Mouse (Mus musculus): ENCODE measurements at regions not wholly inside any gene's neighbourhood (a gene's known extent, or its start where the extent isn't known, plus 50 kb on each side); places are given as distances from the start of the nearest gene placed in this dataset.
A peak's percentile ranks its signal among the peaks of the same experiment; 100 is the strongest.

- H3K27ac ChIP-seq (ENCODE audit: low read depth, low read length) = no peak overlapping the region
- H3K36me3 ChIP-seq (ENCODE audit: control insufficient read depth, insufficient read depth, low read length) = no peaks in the 10 kb centered on the region
- peak; percentile 61; the same call in 1 of the 2 replicates for ATAC-seq (ENCODE audit: low FRiP score)
- 48% methylated on average over 11 of the region's 11 CpGs for WGBS
- peaks cover 18% of the 10 kb centered on the region for H3K4me1 ChIP-seq (ENCODE audit: control insufficient read depth, insufficient read depth, low read length)
- H3K27me3 ChIP-seq (ENCODE audit: control insufficient read depth, insufficient read depth, low read length) = no peaks in the 10 kb centered on the region
- no peak overlapping the region for H3K4me3 ChIP-seq (ENCODE audit: low read depth, low read length)
- H3K9me3 ChIP-seq (ENCODE audit: control insufficient read depth, low read length) = no peaks in the 10 kb centered on the region
- peak; percentile 87 for DNase-seq (ENCODE audit: low spot score, missing footprints)
- H3K4me2 ChIP-seq = no peak overlapping the region
- H3K9ac ChIP-seq (ENCODE audit: low read length) = no peak overlapping the region
Observed at GRCm38 (mm10) chr1:185151130-185151799, 52.7 kb upstream of the Rab3gap2 start.

- Histone ChIP-seq H3K9me3 (ENCODE audit: control insufficient read depth, low read length) (no peaks in the 10 kb centered on the region), H3K9ac (ENCODE audit: low read length) (no peak overlapping the region), H3K27me3 (ENCODE audit: control insufficient read depth, insufficient read depth, low read length) (no peaks in the 10 kb centered on the region), H3K4me3 (ENCODE audit: low read depth, low read length) (no peak overlapping the region), H3K27ac (ENCODE audit: low read depth, low read length) (no peak overlapping the region), H3K4me1 (ENCODE audit: control insufficient read depth, insufficient read depth, low read length) (peaks cover 18% of the 10 kb centered on the region), H3K4me2 (no peak overlapping the region), H3K36me3 (ENCODE audit: control insufficient read depth, insufficient read depth, low read length) (no peaks in the 10 kb centered on the region)
- 64% methylated on average over 15 of the region's 15 CpGs for WGBS
- peak; percentile 82 for DNase-seq (ENCODE audit: low spot score, missing footprints)
- ATAC-seq (ENCODE audit: low FRiP score) = 0 out of 2 replicates have a peak, but pooled peaks have one; percentile 44
Observed at GRCm38 (mm10) chr1:185150431-185151129, 53.3 kb upstream of the Rab3gap2 start.

GRCm38 (mm10) chr1:185144791-185145190 lies 59.1 kb upstream of the Rab3gap2 start:
- no peak overlapping the region for H3K27ac ChIP-seq (ENCODE audit: low read depth, low read length)
- no peak overlapping the region for H3K4me3 ChIP-seq (ENCODE audit: low read depth, low read length)
- WGBS = 85% methylated on average over 1 of the region's 1 CpGs

GRCm38 (mm10) chr1:185144006-185144405 lies 59.9 kb upstream of the Rab3gap2 start:
- Histone ChIP-seq H3K9ac (ENCODE audit: low read length) (no peak overlapping the region), H3K27me3 (ENCODE audit: control insufficient read depth, insufficient read depth, low read length) (no peaks in the 10 kb centered on the region), H3K4me2 (no peak overlapping the region), H3K36me3 (ENCODE audit: control insufficient read depth, insufficient read depth, low read length) (no peaks in the 10 kb centered on the region), H3K4me3 (ENCODE audit: low read depth, low read length) (no peak overlapping the region), H3K27ac (ENCODE audit: low read depth, low read length) (no peak overlapping the region), H3K9me3 (ENCODE audit: control insufficient read depth, low read length) (no peaks in the 10 kb centered on the region), H3K4me1 (ENCODE audit: control insufficient read depth, insufficient read depth, low read length) (no peaks in the 10 kb centered on the region)
- DNase-seq (ENCODE audit: low spot score, missing footprints) = no peak
- WGBS = 89% methylated on average over 15 of the region's 15 CpGs
- ATAC-seq (ENCODE audit: low FRiP score) = no peak

More at GRCm38 (mm10) chr1:185144791-185145190, 59.1 kb upstream of the Rab3gap2 start:
- H3K4me1 ChIP-seq (ENCODE audit: control insufficient read depth, insufficient read depth, low read length) = no peaks in the 10 kb centered on the region
- DNase-seq (ENCODE audit: low spot score, missing footprints) = no peak
- H3K4me2 ChIP-seq = no peak overlapping the region
- H3K27me3 ChIP-seq (ENCODE audit: control insufficient read depth, insufficient read depth, low read length) = no peaks in the 10 kb centered on the region
- H3K9me3 ChIP-seq (ENCODE audit: control insufficient read depth, low read length) = no peaks in the 10 kb centered on the region
- ATAC-seq (ENCODE audit: low FRiP score) = no peak
- no peak overlapping the region for H3K9ac ChIP-seq (ENCODE audit: low read length)
- no peaks in the 10 kb centered on the region for H3K36me3 ChIP-seq (ENCODE audit: control insufficient read depth, insufficient read depth, low read length)

- H3K4me2 ChIP-seq = no peak overlapping the region
- H3K9ac ChIP-seq (ENCODE audit: low read length) = no peak overlapping the region
- WGBS = 91% methylated on average over 5 of the region's 5 CpGs
- no peaks in the 10 kb centered on the region for H3K36me3 ChIP-seq (ENCODE audit: control insufficient read depth, insufficient read depth, low read length)
- H3K4me3 ChIP-seq (ENCODE audit: low read depth, low read length) = no peak overlapping the region
- H3K4me1 ChIP-seq (ENCODE audit: control insufficient read depth, insufficient read depth, low read length) = no peaks in the 10 kb centered on the region
- H3K27ac ChIP-seq (ENCODE audit: low read depth, low read length) = no peak overlapping the region
- peak; percentile 45 for DNase-seq (ENCODE audit: low spot score, missing footprints)
- no peaks in the 10 kb centered on the region for H3K9me3 ChIP-seq (ENCODE audit: control insufficient read depth, low read length)
- H3K27me3 ChIP-seq (ENCODE audit: control insufficient read depth, insufficient read depth, low read length) = no peaks in the 10 kb centered on the region
- ATAC-seq (ENCODE audit: low FRiP score) = no peak
Observed at GRCm38 (mm10) chr1:185140317-185140716, 63.6 kb upstream of the Rab3gap2 start.

GRCm38 (mm10) chr1:185128209-185128608 lies 75.7 kb upstream of the Rab3gap2 start:
- Histone ChIP-seq H3K36me3 (ENCODE audit: control insufficient read depth, insufficient read depth, low read length) (no peaks in the 10 kb centered on the region), H3K27ac (ENCODE audit: low read depth, low read length) (no peak overlapping the region), H3K27me3 (ENCODE audit: control insufficient read depth, insufficient read depth, low read length) (no peaks in the 10 kb centered on the region), H3K9me3 (ENCODE audit: control insufficient read depth, low read length) (no peaks in the 10 kb centered on the region), H3K4me3 (ENCODE audit: low read depth, low read length) (no peak overlapping the region), H3K4me2 (no peak overlapping the region), H3K9ac (ENCODE audit: low read length) (no peak overlapping the region), H3K4me1 (ENCODE audit: control insufficient read depth, insufficient read depth, low read length) (no peaks in the 10 kb centered on the region)
- WGBS = 86% methylated on average over 4 of the region's 4 CpGs
- ATAC-seq (ENCODE audit: low FRiP score) = no peak
- DNase-seq (ENCODE audit: low spot score, missing footprints) = peak; percentile 31

- WGBS = 82% methylated on average over 14 of the region's 14 CpGs
Observed at GRCm38 (mm10) chr1:185125737-185126286, 78.1 kb upstream of the Rab3gap2 start.

GRCm38 (mm10) chr1:185121552-185121951 lies 82.4 kb upstream of the Rab3gap2 start:
- no peak overlapping the region for H3K4me3 ChIP-seq (ENCODE audit: low read depth, low read length)
- no peaks in the 10 kb centered on the region for H3K9me3 ChIP-seq (ENCODE audit: control insufficient read depth, low read length)
- no peak overlapping the region for H3K9ac ChIP-seq (ENCODE audit: low read length)
- peak; percentile 35 for DNase-seq (ENCODE audit: low spot score, missing footprints)
- no peak for ATAC-seq (ENCODE audit: low FRiP score)
- H3K27ac ChIP-seq (ENCODE audit: low read depth, low read length) = no peak overlapping the region
- H3K36me3 ChIP-seq (ENCODE audit: control insufficient read depth, insufficient read depth, low read length) = no peaks in the 10 kb centered on the region
- H3K4me1 ChIP-seq (ENCODE audit: control insufficient read depth, insufficient read depth, low read length) = no peaks in the 10 kb centered on the region
- H3K4me2 ChIP-seq = no peak overlapping the region
- no peaks in the 10 kb centered on the region for H3K27me3 ChIP-seq (ENCODE audit: control insufficient read depth, insufficient read depth, low read length)
- WGBS = 78% methylated on average over 2 of the region's 2 CpGs

More at GRCm38 (mm10) chr1:185125737-185126286, 78.1 kb upstream of the Rab3gap2 start:
- ATAC-seq (ENCODE audit: low FRiP score) (no peak), DNase-seq (ENCODE audit: low spot score, missing footprints) (peak; percentile 47)
- Histone ChIP-seq H3K27ac (ENCODE audit: low read depth, low read length) (no peak overlapping the region), H3K9me3 (ENCODE audit: control insufficient read depth, low read length) (no peaks in the 10 kb centered on the region), H3K4me3 (ENCODE audit: low read depth, low read length) (no peak overlapping the region), H3K27me3 (ENCODE audit: control insufficient read depth, insufficient read depth, low read length) (no peaks in the 10 kb centered on the region), H3K4me1 (ENCODE audit: control insufficient read depth, insufficient read depth, low read length) (no peaks in the 10 kb centered on the region), H3K4me2 (no peak overlapping the region), H3K9ac (ENCODE audit: low read length) (no peak overlapping the region), H3K36me3 (ENCODE audit: control insufficient read depth, insufficient read depth, low read length) (no peaks in the 10 kb centered on the region)

- WGBS = 79% methylated on average over 2 of the region's 2 CpGs
- Histone ChIP-seq H3K9me3 (ENCODE audit: control insufficient read depth, low read length) (no peaks in the 10 kb centered on the region), H3K36me3 (ENCODE audit: control insufficient read depth, insufficient read depth, low read length) (no peaks in the 10 kb centered on the region), H3K4me2 (no peak overlapping the region), H3K4me3 (ENCODE audit: low read depth, low read length) (no peak overlapping the region), H3K4me1 (ENCODE audit: control insufficient read depth, insufficient read depth, low read length) (no peaks in the 10 kb centered on the region), H3K27ac (ENCODE audit: low read depth, low read length) (no peak overlapping the region), H3K9ac (ENCODE audit: low read length) (no peak overlapping the region), H3K27me3 (ENCODE audit: control insufficient read depth, insufficient read depth, low read length) (no peaks in the 10 kb centered on the region)
- DNase-seq (ENCODE audit: low spot score, missing footprints) = no peak
- ATAC-seq (ENCODE audit: low FRiP score) = no peak
Observed at GRCm38 (mm10) chr1:185120416-185120815, 83.5 kb upstream of the Rab3gap2 start.

Measured in midbrain, embryonic 11.5 days (tissue).